Mouse (Mus musculus): ENCODE measurements at regions not wholly inside any gene's neighbourhood (a gene's known extent, or its start where the extent isn't known, plus 50 kb on each side); places are given as distances from the start of the nearest gene placed in this dataset.

GRCm38 (mm10) chr9:30235791-30236190 lies 191.1 kb upstream of the Snx19 start:
- no peak for TF ChIP-seq CTCF (IDR thresholded peaks at IDR 0.05; ENCODE audit: low read depth)
- Histone ChIP-seq H3K9ac (no peak overlapping the region), H3K9me3 (ENCODE audit: low read length) (no peaks in the 10 kb centered on the region), H3K27ac (ENCODE audit: low read depth, low read length) (no peak overlapping the region), H3K4me2 (ENCODE audit: low read depth) (no peak overlapping the region), H3K4me3 (ENCODE audit: low read depth, low read length) (no peak overlapping the region), H3K36me3 (ENCODE audit: insufficient read depth) (no peaks in the 10 kb centered on the region), H3K27me3 (ENCODE audit: insufficient read depth, low read length) (no peaks in the 10 kb centered on the region), H3K4me1 (ENCODE audit: insufficient read depth) (no peaks in the 10 kb centered on the region)
- ATAC-seq (no peak), DNase-seq (no peak)
- WGBS = 56% methylated on average over 3 of the region's 3 CpGs

DNA sequence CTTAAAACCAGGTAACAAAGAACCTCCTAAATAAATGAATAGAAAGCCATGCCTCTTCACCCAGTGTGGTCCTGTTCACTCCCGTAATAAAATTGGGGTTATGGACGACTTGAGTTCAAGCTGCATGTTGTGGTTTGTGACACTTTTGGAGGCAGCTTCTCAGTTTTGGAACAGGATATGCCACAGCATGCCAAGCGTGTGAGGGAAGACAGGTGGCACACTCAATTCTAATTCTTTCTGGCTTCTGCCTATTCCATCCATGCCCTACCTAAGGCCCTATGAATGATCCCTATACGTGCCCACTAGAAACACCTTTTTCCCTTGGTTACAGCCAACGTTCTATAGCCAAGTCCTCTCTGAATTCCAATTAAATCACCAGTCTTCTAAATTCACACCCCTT lies 184.8 kb upstream of the Snx19 start:
- Histone ChIP-seq H3K4me3 (ENCODE audit: low read depth, low read length) (no peak overlapping the region), H3K36me3 (ENCODE audit: insufficient read depth) (no peaks in the 10 kb centered on the region), H3K4me2 (ENCODE audit: low read depth) (no peak overlapping the region), H3K9ac (no peak overlapping the region), H3K27me3 (ENCODE audit: insufficient read depth, low read length) (no peaks in the 10 kb centered on the region), H3K4me1 (ENCODE audit: insufficient read depth) (no peaks in the 10 kb centered on the region), H3K9me3 (ENCODE audit: low read length) (no peaks in the 10 kb centered on the region), H3K27ac (ENCODE audit: low read depth, low read length) (no peak overlapping the region)
- ATAC-seq (no peak), DNase-seq (peak; percentile 47)
- TF ChIP-seq CTCF (IDR thresholded peaks at IDR 0.05; ENCODE audit: low read depth) = no peak
- WGBS = 59% methylated on average over 5 of the region's 5 CpGs

DNA sequence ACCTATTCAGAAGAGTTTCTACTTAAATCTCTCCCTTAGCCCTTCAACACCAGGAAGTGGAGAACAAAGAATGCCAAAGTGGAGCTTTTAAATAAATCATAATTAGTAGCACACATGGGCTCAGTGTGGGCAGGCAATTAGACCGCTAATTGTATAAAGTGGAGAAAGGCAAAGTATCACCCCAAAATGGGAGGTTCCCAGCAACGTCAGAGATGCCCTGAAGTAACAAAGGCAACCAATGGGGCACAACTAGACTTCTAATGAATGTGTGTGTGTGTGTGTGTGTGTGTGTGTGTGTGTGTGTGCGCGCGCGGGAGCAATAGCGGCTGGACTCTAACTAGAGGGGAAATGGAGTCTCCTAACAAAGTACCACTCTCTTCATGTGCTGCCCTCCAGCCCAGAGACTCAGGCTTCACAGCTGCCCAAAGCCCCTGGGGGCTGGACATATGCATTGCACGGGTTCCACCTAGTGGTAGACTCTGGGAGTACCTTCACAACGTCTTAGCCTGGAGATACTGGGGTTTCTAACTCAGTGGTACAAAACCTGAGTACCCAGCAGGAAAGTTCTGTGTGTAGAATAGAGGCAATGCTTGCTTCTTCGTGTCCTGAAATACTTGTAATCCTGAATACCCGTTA lies 162.3 kb upstream of the Snx19 start:
- H3K4me1 ChIP-seq (ENCODE audit: insufficient read depth) = peaks cover 4% of the 10 kb centered on the region; the same call in 1 of the 2 replicates
- H3K9me3 ChIP-seq (ENCODE audit: low read length) = no peaks in the 10 kb centered on the region
- ATAC-seq = peak; percentile 96
- H3K27ac ChIP-seq (ENCODE audit: low read depth, low read length) = no peak overlapping the region
- no peaks in the 10 kb centered on the region for H3K27me3 ChIP-seq (ENCODE audit: insufficient read depth, low read length)
- 6% methylated on average over 11 of the region's 11 CpGs for WGBS
- peak; percentile 95 for DNase-seq
- H3K9ac ChIP-seq = no peak overlapping the region
- 0 out of 2 replicates have a peak overlapping the region, but pooled peaks have one; percentile 11 for H3K4me2 ChIP-seq (ENCODE audit: low read depth)
- H3K4me3 ChIP-seq (ENCODE audit: low read depth, low read length) = no peak overlapping the region
- H3K36me3 ChIP-seq (ENCODE audit: insufficient read depth) = no peaks in the 10 kb centered on the region
- TF ChIP-seq CTCF (IDR thresholded peaks at IDR 0.05; ENCODE audit: low read depth) = peak; percentile 98

GRCm38 (mm10) chr9:30271081-30271480 lies 155.8 kb upstream of the Snx19 start:
- Histone ChIP-seq H3K9ac (no peak overlapping the region), H3K9me3 (ENCODE audit: low read length) (no peaks in the 10 kb centered on the region), H3K27me3 (ENCODE audit: insufficient read depth, low read length) (no peaks in the 10 kb centered on the region), H3K4me3 (ENCODE audit: low read depth, low read length) (no peak overlapping the region), H3K4me1 (ENCODE audit: insufficient read depth) (peaks cover 3% of the 10 kb centered on the region; the same call in 1 of the 2 replicates), H3K4me2 (ENCODE audit: low read depth) (no peak overlapping the region), H3K36me3 (ENCODE audit: insufficient read depth) (no peaks in the 10 kb centered on the region), H3K27ac (ENCODE audit: low read depth, low read length) (no peak overlapping the region)
- DNase-seq (no peak), ATAC-seq (no peak)
- 29% methylated on average over 5 of the region's 5 CpGs for WGBS
- TF ChIP-seq CTCF (IDR thresholded peaks at IDR 0.05; ENCODE audit: low read depth) = no peak

DNA sequence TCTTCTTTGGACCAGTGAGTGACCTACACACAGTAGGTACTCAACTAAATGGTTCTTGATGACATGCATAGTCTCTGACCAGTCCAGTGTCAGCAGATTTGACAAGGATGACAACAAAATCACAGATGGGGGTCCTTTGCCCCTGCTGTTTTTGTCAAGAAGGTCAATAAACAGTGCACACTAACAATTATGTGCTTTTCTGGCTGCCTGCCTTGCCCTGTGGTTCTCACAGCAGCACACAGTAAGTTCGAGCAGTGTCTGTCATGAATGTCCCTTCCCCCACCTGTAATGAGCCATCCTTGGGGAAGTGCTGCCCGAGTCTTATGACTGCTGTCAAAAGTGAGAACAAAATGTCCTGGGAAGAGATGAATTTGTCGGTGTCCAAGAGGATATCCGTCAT lies 153.1 kb upstream of the Snx19 start:
- no peak overlapping the region for H3K4me2 ChIP-seq (ENCODE audit: low read depth)
- no peak for DNase-seq

DNA sequence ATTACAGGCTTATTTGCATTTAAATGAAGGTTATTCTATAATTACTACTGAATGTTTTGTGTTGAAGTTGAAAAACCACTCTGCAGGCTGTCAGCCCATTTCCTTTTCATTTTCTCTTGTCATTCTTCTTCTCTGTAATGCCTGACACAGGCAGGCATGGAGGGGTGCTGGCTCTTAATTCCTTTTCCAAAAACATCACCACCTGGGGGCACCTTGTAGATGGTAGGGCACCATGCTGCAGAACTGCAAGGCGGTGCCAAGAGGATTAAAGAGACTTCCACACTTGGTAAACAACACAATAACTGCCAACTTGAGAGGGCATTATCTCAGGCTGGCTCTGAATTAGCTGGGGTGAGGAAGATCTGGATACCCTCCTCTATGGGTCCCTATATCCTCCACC lies 148.7 kb upstream of the Snx19 start:
- H3K9me3 ChIP-seq (ENCODE audit: low read length) = no peaks in the 10 kb centered on the region
- no peak for TF ChIP-seq CTCF (IDR thresholded peaks at IDR 0.05; ENCODE audit: low read depth)
- no peak overlapping the region for H3K9ac ChIP-seq
- no peak for DNase-seq
- 3% methylated on average over 1 of the region's 1 CpGs for WGBS
- no peak overlapping the region for H3K4me2 ChIP-seq (ENCODE audit: low read depth)
- no peaks in the 10 kb centered on the region for H3K27me3 ChIP-seq (ENCODE audit: insufficient read depth, low read length)
- no peak overlapping the region for H3K27ac ChIP-seq (ENCODE audit: low read depth, low read length)
- ATAC-seq = peak; percentile 34; the same call in 1 of the 2 replicates
- H3K4me3 ChIP-seq (ENCODE audit: low read depth, low read length) = no peak overlapping the region
- peaks cover 3% of the 10 kb centered on the region; the same call in 1 of the 2 replicates for H3K4me1 ChIP-seq (ENCODE audit: insufficient read depth)
- no peaks in the 10 kb centered on the region for H3K36me3 ChIP-seq (ENCODE audit: insufficient read depth)

More for the DNA sequence above, 153.1 kb upstream of the Snx19 start:
- ATAC-seq = no peak
- WGBS = 49% methylated on average over 4 of the region's 4 CpGs
- no peak overlapping the region for H3K27ac ChIP-seq (ENCODE audit: low read depth, low read length)
- no peak overlapping the region for H3K9ac ChIP-seq
- H3K27me3 ChIP-seq (ENCODE audit: insufficient read depth, low read length) = no peaks in the 10 kb centered on the region
- peaks cover 3% of the 10 kb centered on the region; the same call in 1 of the 2 replicates for H3K4me1 ChIP-seq (ENCODE audit: insufficient read depth)
- H3K9me3 ChIP-seq (ENCODE audit: low read length) = no peaks in the 10 kb centered on the region
- no peak for TF ChIP-seq CTCF (IDR thresholded peaks at IDR 0.05; ENCODE audit: low read depth)
- H3K4me3 ChIP-seq (ENCODE audit: low read depth, low read length) = no peak overlapping the region
- no peaks in the 10 kb centered on the region for H3K36me3 ChIP-seq (ENCODE audit: insufficient read depth)

- Histone ChIP-seq H3K27ac (ENCODE audit: low read depth, low read length) (no peak overlapping the region), H3K4me3 (ENCODE audit: low read depth, low read length) (no peak overlapping the region)
- 91% methylated on average over 12 of the region's 12 CpGs for WGBS
These were observed 143.7 kb upstream of the Snx19 start for GRCm38 (mm10) chr9:30283080-30283770.

More at GRCm38 (mm10) chr9:30283080-30283770, 143.7 kb upstream of the Snx19 start:
- Histone ChIP-seq H3K4me1 (ENCODE audit: insufficient read depth) (peaks cover 15% of the 10 kb centered on the region), H3K9me3 (ENCODE audit: low read length) (no peaks in the 10 kb centered on the region), H3K4me2 (ENCODE audit: low read depth) (no peak overlapping the region), H3K36me3 (ENCODE audit: insufficient read depth) (no peaks in the 10 kb centered on the region), H3K27me3 (ENCODE audit: insufficient read depth, low read length) (no peaks in the 10 kb centered on the region), H3K9ac (no peak overlapping the region)
- no peak for ATAC-seq
- no peak for TF ChIP-seq CTCF (IDR thresholded peaks at IDR 0.05; ENCODE audit: low read depth)
- no peak for DNase-seq

Data from forebrain, postnatal 0 days (tissue).